Mouse (Mus musculus) CD4-positive, CD25-positive, alpha-beta regulatory T cell, adult 2 months (primary cell): ENCODE results near the gene Clec12b.
"Not testable (repeated sequence)": the region's sequence is repeated elsewhere in the genome, so short reads cannot be mapped to it uniquely, and the experiment has no call there.

Source experiments
- DNase-seq: peaks from one replicate; pipeline ENCODE4 v3.0.0-alpha.2; 2012; ENCODE audit warnings: low read depth, low spot score

The Clec12b gene

DNA sequence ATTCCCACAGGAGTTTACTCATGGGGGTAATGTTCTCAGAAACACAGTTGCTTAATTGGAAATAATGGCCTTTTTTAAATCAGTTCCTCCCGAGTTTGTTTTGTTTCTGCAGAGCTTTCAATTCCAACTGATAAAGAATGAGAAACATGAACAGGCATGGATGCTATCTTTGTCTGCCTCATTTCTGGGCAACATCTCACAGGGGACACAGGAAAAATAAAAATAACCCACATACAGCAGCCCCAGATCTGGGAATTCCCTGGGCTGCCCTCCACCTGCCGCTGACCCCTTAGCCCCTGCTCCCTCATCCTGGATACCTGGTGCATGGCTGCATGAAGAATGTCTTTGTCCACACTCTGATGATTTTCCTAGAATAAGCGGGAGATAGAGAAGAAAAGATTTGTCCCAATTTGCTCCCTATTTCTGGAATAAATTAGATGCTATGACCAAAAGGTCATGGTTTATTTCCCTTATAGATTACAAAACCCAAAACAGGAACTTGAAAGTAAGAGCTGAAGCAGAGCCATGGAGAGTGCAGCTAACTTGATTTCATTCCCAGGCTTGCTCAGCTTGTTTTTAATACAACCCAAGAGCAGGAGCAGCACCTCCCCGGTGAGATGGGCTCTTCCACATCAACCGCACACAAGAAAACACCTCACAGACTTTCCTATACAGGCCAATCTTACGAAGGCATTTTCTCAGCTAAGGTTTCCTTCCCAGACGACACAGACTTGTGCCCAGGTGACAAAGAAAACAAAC, 16.1 kb downstream of the Clec12b start:
- no peak for DNase-seq

DNA sequence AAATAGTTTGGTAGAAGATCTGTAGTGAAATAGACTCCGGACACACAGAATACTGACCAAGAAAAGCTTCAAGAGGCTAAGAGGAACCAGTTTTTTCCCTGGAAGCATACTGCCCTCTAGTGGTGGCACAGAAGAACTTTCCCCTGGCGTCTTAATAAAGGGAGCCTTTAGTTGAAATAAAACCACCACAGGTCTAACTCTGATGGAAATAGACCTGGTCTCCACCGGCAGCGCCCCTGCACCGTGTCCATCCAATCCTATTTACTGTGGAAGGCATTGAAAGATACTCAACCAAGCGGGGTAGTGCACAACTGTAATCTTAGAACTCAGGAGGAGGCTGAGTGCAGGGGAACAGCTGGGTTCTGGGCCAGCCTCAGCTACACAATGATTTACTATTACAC, 19.7 kb downstream of the Clec12b start:
- DNase-seq, result peak; percentile 75

DNA sequence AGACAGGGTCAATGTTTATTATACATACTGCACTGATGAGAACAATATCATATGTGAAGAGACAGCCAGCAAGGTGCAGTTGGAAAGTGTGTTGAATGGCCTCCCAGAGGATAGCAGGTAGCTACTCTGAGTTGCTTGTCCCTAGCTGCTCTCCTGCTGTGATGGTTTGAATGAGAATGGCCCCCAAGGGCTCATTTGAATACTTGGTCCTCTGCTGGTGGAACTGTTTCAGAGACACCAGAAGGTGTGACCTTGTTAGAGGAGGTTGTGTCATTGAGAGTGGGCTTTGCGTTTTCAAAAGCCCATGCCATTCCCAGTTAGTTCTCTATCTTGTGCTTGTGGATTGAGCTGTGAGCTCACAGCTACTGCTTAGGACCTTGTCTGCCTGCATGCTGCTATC, 21.7 kb downstream of the Clec12b start:
- DNase-seq, result no peak

GRCm38 (mm10) chr6:129359515-129359914, 26.2 kb downstream of the Clec12b start:
- DNase-seq, result no peak

DNA sequence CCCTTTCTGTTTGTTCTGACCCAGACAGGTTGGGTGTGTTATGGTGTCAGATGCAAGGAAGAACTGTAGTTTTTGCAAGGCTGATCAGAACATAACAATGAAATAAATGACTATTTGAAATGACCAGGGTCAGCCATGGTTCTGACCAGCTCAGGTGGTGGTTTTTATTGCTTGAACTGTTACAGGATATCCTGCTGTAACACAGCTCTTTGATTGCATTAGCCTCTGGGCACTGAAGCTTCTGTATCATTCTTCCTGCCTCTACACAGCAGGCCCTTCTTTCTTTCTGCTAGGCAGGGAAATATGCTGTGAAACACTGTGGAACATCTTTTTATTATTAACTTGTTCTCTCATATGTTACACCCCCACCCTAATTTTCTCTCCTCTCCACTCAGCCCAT, 29.2 kb downstream of the Clec12b start:
- DNase-seq, result no peak

DNA sequence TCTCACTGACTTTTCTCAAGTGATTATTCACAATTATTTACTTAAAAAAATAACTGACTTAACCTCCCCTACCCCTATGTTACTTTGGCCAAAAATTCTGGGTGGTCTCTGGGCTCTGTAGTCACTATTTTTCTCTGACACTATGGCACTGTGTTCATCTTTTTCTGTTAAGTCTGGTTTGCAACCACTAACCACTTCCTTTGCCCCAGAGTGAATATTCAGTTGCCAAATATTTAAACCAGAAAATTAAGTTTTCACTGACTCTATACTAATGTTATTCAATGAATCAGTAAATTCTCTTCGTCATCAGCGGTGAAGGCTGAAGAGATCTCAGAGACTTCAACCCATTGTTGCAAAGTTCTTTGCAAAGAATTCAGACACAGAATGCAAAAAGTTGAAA, 29.9 kb downstream of the Clec12b start:
- DNase-seq, result no peak

DNA sequence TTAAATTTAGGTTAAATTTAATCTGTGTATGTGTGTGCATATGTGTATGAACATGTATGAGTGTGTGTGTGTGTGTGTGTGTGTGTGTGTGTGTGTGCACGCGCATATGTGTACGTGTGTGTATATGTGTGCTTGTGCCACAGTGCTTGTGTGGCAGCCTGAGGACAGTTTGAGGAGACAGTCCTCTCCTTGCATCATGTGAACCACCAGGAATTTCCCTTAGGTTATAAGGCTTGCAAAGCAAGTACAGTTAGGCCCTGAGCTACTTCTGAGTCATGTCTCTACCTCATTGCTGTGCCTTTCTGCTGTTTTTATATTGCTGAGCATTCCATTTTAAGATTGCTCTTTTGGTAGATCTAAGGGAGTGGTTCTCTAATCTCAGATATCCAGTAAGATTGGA, 34.6 kb downstream of the Clec12b start:
- no peak for DNase-seq

DNA sequence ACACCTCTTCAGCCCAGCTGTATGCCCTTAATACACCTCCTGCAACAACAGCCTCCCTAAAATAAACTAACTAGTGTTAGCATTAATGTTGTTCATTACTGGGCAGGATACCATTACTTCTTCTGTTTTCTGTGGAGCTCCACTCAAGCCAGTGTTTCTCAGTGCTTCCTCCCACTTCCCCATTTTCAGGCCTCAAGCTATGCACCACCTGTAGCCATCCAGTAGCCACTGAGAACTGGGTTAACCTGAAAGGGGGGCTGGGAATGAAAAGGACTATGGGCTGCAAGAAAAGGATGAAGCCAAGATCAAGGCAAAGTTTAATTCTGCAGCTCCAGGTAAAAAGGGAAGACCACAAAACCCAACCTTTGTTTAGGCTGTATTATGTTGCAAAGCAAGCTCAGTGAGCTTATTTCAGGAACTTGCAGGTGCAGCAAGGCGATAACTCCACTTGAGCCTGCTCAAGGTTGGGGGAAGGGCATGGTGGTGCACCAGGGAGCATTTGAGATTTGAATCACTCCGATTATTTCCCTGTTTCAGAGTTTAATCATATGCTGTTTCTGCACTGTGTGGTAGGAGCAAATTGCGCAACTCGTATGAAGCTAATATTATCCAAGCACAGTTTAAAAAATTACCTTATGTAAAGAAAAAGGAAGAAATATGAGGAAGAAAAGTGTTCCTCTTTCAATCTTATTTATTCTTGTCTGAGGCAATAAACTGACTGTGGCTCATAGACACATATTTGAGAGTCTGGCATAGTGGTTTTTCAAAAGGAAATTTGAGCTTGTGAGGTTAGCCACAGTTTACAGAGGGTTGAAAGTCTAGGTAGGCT, 35.9 kb downstream of the Clec12b start:
- DNase-seq, result no peak

DNA sequence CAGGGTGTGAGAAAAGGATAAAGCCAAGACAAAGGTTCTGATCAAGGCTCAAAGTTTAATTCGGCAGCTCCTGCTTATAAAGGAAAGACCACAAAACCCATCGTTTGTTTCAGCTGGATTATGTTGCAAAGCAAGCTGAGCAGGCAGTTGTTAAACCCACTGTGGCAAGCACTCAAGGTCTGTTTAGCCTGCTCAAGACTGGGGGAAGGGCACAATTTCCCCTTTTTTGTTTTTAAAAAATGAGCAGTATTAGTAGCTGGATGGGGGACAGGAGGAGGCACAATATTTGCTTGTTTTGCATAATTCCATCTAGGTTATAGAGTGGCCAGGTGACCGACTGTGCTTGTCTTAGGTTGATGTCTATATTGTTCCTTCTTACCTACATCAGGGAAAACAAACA, 41.3 kb downstream of the Clec12b start:
- no peak for DNase-seq

DNA sequence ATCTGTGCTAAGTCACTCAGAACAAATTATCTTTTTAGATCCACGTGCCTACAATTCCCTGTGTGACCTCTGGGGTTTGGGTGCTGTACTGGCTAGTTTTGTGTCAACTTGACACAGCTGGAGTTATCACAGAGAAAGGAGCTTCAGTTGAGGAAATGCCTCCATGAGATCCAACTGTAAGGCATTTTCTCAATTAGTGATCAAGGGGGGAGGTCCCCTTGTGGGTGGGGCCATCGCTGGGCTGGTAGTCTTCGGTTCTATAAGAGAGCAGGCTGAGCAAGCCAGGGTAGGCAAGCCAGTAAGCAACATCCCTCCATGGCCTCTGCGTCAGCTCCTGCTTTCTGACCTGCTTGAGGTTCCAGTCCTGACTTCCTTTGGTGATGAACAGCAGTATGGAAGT, 43.3 kb downstream of the Clec12b start, which contains the start of gene Clec12a:
Gene Clec12a (plus strand): TSS at position 301 of the 400 bp plus-strand sequence.
- DNase-seq, result not testable (repeated sequence)

DNA sequence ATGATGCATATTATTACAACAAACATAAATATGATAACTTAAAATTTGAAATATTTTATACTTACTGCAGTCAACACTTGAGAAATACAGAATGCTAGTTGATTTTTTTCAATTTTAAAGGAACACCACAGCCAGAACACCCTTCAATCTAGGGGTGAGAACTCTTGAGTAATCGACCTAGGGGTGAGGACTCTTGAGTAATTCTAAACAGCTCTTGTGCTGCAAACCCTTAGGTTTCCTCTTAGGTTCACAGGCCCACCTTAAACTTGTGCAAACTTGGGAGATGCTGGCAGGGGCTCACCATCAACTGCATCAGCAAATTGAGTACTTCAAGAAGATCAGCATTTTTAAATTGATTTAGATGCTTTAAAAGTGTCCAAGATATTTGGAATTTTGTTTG, 47.9 kb downstream of the Clec12b start:
- no peak for DNase-seq

- DNase-seq, result peak; percentile 89
Observed at GRCm38 (mm10) chr6:129333674-129334078, 52.0 kb downstream of the Clec12b start.

DNA sequence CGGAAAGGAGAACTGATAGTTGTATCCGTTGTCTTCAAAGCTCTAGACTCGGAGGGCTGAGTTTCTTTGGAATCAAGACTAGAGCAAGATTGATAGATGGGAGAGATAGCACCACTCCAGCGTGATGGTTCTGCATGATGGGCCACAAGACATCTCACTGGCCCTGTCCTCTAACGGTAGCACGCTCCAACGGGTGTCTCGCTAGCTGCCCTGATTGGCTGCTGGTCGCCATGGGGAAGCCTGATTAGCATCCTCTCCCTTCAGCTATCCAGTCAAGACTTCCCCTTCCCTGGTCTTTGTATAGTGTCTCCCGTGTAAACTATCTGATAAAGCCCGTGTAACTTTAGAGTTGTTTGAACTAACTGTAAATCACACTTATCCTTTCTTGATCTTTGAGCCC, 54.1 kb downstream of the Clec12b start, which contains the start of gene 4922502D21Rik:
Gene 4922502D21Rik (minus strand): TSS at position 187 of the 400 bp plus-strand sequence.
- no peak for DNase-seq

GRCm38 (mm10) chr6:129326568-129327150, 59.0 kb downstream of the Clec12b start:
- DNase-seq, result peak; percentile 63

- DNase-seq, result peak; percentile 61
Observed at GRCm38 (mm10) chr6:129326016-129326415, 59.7 kb downstream of the Clec12b start.
